Mouse (Mus musculus) neural tube, embryonic 15.5 days (tissue): ENCODE data around the gene Etaa1. TPM values are rescaled to one million over a fixed set of nuclear protein-coding genes. Genes with fewer than 3 reads are reported as not detected.
A peak's percentile ranks its signal among the peaks of the same experiment; 100 is the strongest.

ENCODE experiments used
- ATAC-seq: fragments of 200-750 bp; cut with Nextera tagmentation; 2 replicates; pipeline ENCODE4 v1.8.0; 2017; ENCODE audit warnings: mild to moderate bottlenecking, moderate TSS enrichment, moderate library complexity; ENCODE audit not compliant: low FRiP score
- H3K27ac ChIP-seq: fragments of 300-500 bp; sonication (generic); replicated peaks from 2 replicates; pipeline ENCODE4 v1.5.1; 2015; ENCODE audit warnings: mild to moderate bottlenecking, inconsistent platforms
- H3K27me3 ChIP-seq: fragments of 300-500 bp; sonication (generic); replicated peaks from 2 replicates; pipeline ENCODE4 v1.6.1; 2015; ENCODE audit warnings: inconsistent platforms
- H3K36me3 ChIP-seq: fragments of 300-500 bp; sonication (generic); 2 replicates; pipeline ENCODE4 v1.6.1; 2015; ENCODE audit warnings: inconsistent platforms
- H3K4me1 ChIP-seq: fragments of 300-500 bp; sonication (generic); 2 replicates; pipeline ENCODE4 v1.6.1; 2015; ENCODE audit warnings: inconsistent platforms
- H3K4me2 ChIP-seq: fragments of 300-500 bp; sonication (generic); 2 replicates; pipeline ENCODE4 v1.6.1; 2015; ENCODE audit warnings: inconsistent platforms, mild to moderate bottlenecking, moderate library complexity
- H3K4me3 ChIP-seq: fragments of 300-500 bp; sonication (generic); replicated peaks from 2 replicates; pipeline ENCODE4 v1.5.1; 2015; ENCODE audit warnings: mild to moderate bottlenecking, inconsistent platforms
- H3K9ac ChIP-seq: fragments of 300-500 bp; sonication (generic); replicated peaks from 2 replicates; pipeline ENCODE4 v1.6.1; 2015; ENCODE audit warnings: mild to moderate bottlenecking, inconsistent platforms
- H3K9me3 ChIP-seq: fragments of 300-500 bp; sonication (generic); replicated peaks from 2 replicates; pipeline ENCODE4 v1.6.1; 2016; ENCODE audit warnings: inconsistent platforms
- WGBS: fragments of 180-500 bp; shearing (Covaris S2); methylation state at CpG from one replicate; pipeline ENCODE4 v1.1.7; 2015; ENCODE audit warnings: mixed read lengths; 5-methylcytosine and 5-hydroxymethylcytosine counted together
- polyA plus RNA-seq: library from polyadenylated mRNA; unstranded; fragments of >200 nt; fragmentation: Nextera tagmentation; extraction: Ambion mirVana; gene quantifications from 2 replicates; pipeline ENCODE4 v1.2.1, GENCODE M21; 2015

The Etaa1 gene
- 7.4 and 8.3 TPM in 2 replicates for polyA plus RNA-seq

- Histone ChIP-seq H3K9me3 (no peaks in the 10 kb centered on the region), H3K4me2 (peak within 1 kb of the TSS; percentile 65), H3K4me1 (peaks cover 20% of the 10 kb centered on the region), H3K27ac (peak within 1 kb of the TSS; percentile 93), H3K27me3 (no peaks in the 10 kb centered on the region), H3K36me3 (peaks cover 6% of the 10 kb centered on the region; the same call in 1 of the 2 replicates), H3K9ac (peak within 1 kb of the TSS; percentile 74), H3K4me3 (peak within 1 kb of the TSS; percentile 87)
- WGBS = under 1% methylated on average over 67 of the region's 69 CpGs
- ATAC-seq = peak; percentile 100
Observed at GRCm38 (mm10) chr11:17953231-17954134, at the start of gene Etaa1. TSS of gene Etaa1 (minus strand) at chr11:17953875.

DNA sequence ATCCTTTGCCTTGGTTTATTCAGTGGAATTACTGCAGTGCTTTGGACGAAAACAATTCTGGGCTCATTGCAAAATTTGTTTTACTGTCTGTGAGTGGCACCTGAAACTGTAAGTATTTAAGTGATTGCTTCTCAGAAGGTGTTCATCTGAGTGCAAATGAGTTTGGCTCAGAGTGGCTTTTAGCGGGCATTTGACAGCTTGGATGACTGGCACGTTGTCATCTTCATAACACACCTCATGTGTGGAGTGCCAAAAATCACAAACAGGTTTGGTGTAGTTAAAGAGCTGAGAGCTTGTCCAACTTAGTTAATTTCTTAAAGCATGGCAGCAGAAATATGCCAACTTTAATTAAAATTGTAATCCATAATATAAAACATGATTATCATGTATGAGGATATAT lies 40.5 kb upstream of the Etaa1 start:
- no peak overlapping the region for H3K27ac ChIP-seq
- H3K4me3 ChIP-seq = no peak overlapping the region
- ATAC-seq = no peak
- 92% methylated on average over 3 of the region's 3 CpGs for WGBS
- H3K4me2 ChIP-seq = no peak overlapping the region
- H3K27me3 ChIP-seq = no peaks in the 10 kb centered on the region
- H3K36me3 ChIP-seq = no peaks in the 10 kb centered on the region
- no peaks in the 10 kb centered on the region for H3K9me3 ChIP-seq
- H3K9ac ChIP-seq = no peak overlapping the region
- no peaks in the 10 kb centered on the region for H3K4me1 ChIP-seq

DNA sequence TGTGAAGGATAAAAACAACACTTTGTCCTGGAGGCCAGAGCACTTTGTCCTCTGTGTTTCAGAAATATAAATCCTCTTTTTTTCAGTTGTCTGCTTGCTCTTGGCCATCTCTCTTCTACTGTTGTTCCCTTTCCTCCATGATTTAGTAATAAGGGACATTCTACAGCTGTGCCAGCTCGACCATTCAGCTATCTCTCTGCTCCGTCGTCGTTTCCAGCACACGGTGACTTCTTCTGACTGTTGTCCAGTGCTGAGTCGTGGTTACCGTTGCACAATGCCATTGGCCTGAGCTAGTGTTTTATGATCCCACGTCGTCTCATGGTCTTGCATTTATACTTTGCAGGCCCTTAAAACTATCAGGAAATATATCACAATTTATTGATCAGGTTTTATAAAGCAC lies 38.6 kb upstream of the Etaa1 start:
- WGBS = 79% methylated on average over 9 of the region's 9 CpGs
- no peak for ATAC-seq
- Histone ChIP-seq H3K27ac (no peak overlapping the region), H3K27me3 (no peaks in the 10 kb centered on the region), H3K36me3 (no peaks in the 10 kb centered on the region), H3K9ac (no peak overlapping the region), H3K4me2 (no peak overlapping the region), H3K4me1 (no peaks in the 10 kb centered on the region), H3K4me3 (no peak overlapping the region), H3K9me3 (no peaks in the 10 kb centered on the region)

- H3K27ac ChIP-seq = no peak overlapping the region
- 91% methylated on average over 2 of the region's 2 CpGs for WGBS
- no peaks in the 10 kb centered on the region for H3K4me1 ChIP-seq
- H3K27me3 ChIP-seq = no peaks in the 10 kb centered on the region
- no peak overlapping the region for H3K4me3 ChIP-seq
- no peak for ATAC-seq
- H3K36me3 ChIP-seq = no peaks in the 10 kb centered on the region
- H3K9me3 ChIP-seq = no peaks in the 10 kb centered on the region
- no peak overlapping the region for H3K9ac ChIP-seq
- H3K4me2 ChIP-seq = no peak overlapping the region
Observed at GRCm38 (mm10) chr11:17983331-17983730, 29.7 kb upstream of the Etaa1 start.

DNA sequence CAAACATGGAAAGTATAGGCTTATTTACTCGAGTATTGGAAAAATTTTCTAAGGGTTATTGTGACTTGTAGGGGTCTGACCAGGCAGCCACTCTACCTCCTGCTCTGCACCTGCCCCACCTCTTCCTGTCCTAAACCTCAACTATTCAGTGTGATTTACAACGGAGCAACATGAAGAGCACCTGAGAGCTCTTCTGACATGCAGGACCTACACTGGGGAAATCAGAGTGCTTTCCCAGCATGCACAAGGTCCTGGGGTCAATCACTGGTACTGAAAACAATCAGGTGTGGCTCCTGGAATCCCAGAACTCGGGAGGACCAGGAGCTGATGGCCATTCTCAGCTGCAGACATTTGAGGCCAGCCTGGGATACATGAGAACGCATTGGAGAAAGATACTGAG lies 27.6 kb upstream of the Etaa1 start:
- H3K27ac ChIP-seq = no peak overlapping the region
- H3K9ac ChIP-seq = no peak overlapping the region
- no peaks in the 10 kb centered on the region for H3K9me3 ChIP-seq
- WGBS = 81% methylated on average over 4 of the region's 4 CpGs
- no peaks in the 10 kb centered on the region for H3K36me3 ChIP-seq
- no peaks in the 10 kb centered on the region for H3K4me1 ChIP-seq
- H3K27me3 ChIP-seq = no peaks in the 10 kb centered on the region
- no peak overlapping the region for H3K4me2 ChIP-seq
- no peak for ATAC-seq
- no peak overlapping the region for H3K4me3 ChIP-seq

GRCm38 (mm10) chr11:17975581-17975980 lies 21.9 kb upstream of the Etaa1 start:
- no peaks in the 10 kb centered on the region for H3K4me1 ChIP-seq
- ATAC-seq = no peak
- no peak overlapping the region for H3K4me2 ChIP-seq
- WGBS = 80% methylated on average over 3 of the region's 3 CpGs
- no peak overlapping the region for H3K27ac ChIP-seq
- no peaks in the 10 kb centered on the region for H3K27me3 ChIP-seq
- H3K9ac ChIP-seq = no peak overlapping the region
- no peaks in the 10 kb centered on the region for H3K36me3 ChIP-seq
- H3K9me3 ChIP-seq = no peaks in the 10 kb centered on the region
- no peak overlapping the region for H3K4me3 ChIP-seq

DNA sequence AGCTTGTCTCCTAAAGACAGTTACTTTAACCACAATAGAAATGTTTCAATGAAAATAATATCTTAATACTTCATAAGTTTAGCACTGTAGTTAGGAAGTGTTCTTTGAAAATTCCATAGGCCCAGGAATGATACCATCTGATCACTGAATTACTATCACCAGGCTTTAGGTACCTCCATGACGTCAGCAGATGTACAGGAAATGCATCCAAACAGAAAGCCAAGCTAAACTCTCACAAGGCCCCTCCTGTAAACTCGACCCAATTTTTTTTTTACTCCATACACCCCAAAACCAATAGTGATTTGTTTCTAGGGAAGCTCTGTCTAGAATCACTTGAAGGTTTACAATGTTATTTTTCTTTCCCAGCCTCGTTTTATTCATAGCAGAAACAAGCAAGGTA lies 884 bp downstream of the Etaa1 start:
- Histone ChIP-seq H3K9me3 (no peaks in the 10 kb centered on the region), H3K4me2 (peak overlapping the region; percentile 65), H3K4me1 (peaks cover 20% of the 10 kb centered on the region), H3K27me3 (no peaks in the 10 kb centered on the region), H3K36me3 (peaks cover 7% of the 10 kb centered on the region; the same call in 1 of the 2 replicates), H3K9ac (peak overlapping the region; percentile 74), H3K4me3 (peak overlapping the region; percentile 87), H3K27ac (peak overlapping the region; percentile 93)
- ATAC-seq = no peak
- 2% methylated on average over 3 of the region's 3 CpGs for WGBS

- Histone ChIP-seq H3K9me3 (no peaks in the 10 kb centered on the region), H3K36me3 (peaks cover 19% of the 10 kb centered on the region), H3K4me1 (peaks cover 20% of the 10 kb centered on the region), H3K4me3 (no peak overlapping the region), H3K27ac (no peak overlapping the region), H3K27me3 (no peaks in the 10 kb centered on the region), H3K9ac (no peak overlapping the region), H3K4me2 (no peak overlapping the region; the same call in 1 of the 2 replicates)
- 83% methylated on average over 3 of the region's 3 CpGs for WGBS
- ATAC-seq = no peak
Observed at GRCm38 (mm10) chr11:17951336-17951735, 2.3 kb downstream of the Etaa1 start.

GRCm38 (mm10) chr11:17939168-17939567 lies 14.5 kb downstream of the Etaa1 start:
- H3K9me3 ChIP-seq = no peaks in the 10 kb centered on the region
- no peak for ATAC-seq
- 90% methylated on average over 1 of the region's 1 CpGs for WGBS
- H3K27ac ChIP-seq = no peak overlapping the region
- H3K4me2 ChIP-seq = no peak overlapping the region
- H3K9ac ChIP-seq = no peak overlapping the region
- no peak overlapping the region for H3K4me3 ChIP-seq
- H3K4me1 ChIP-seq = no peaks in the 10 kb centered on the region; the same call in 1 of the 2 replicates
- H3K36me3 ChIP-seq = peaks cover 9% of the 10 kb centered on the region; the same call in 1 of the 2 replicates
- no peaks in the 10 kb centered on the region for H3K27me3 ChIP-seq

DNA sequence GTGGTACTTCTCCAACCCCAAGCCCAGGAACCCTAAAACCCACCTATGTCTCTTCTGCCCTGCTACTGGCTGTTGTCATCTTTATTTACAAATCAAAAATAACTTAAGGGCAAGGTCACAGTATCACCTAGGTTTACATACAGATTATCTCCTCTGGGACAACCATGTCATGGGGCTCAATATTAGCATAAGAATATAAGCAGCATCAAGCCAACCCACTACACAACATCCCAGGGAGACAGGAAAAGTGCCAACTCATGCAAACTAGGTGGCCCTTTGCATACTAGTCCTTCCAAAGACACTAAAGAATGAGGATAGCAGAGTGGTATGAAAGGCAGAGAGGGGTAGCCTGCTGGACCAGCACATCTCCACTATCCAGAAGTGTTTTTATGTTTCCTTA lies 15.7 kb downstream of the Etaa1 start:
- H3K36me3 ChIP-seq = peaks cover 9% of the 10 kb centered on the region; the same call in 1 of the 2 replicates
- H3K4me1 ChIP-seq = no peaks in the 10 kb centered on the region
- ATAC-seq = no peak

DNA sequence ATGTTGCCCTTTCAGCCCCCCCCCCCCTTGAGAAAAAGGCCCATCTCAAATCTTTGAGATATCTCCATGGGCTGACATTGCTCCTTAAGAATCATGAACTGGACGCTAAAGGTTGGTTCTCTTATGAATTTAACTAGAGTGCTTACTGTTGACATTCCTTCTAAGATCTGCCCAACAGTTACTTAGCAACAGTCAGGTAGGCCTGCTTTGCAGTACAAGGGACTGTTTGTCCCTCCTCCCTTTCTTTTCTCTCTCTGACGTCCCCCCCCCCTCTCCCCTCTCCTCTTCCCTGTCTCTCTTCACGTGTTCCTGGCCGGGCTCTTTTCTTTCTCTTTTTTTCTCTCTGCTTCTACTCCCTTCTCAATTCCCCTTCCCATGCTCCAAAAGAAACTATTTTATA lies 35.8 kb downstream of the Etaa1 start:
- 72% methylated on average over 4 of the region's 4 CpGs for WGBS
- ATAC-seq = no peak
- H3K4me2 ChIP-seq = no peak overlapping the region
- H3K27ac ChIP-seq = no peak overlapping the region
- no peak overlapping the region for H3K9ac ChIP-seq
- H3K4me3 ChIP-seq = no peak overlapping the region
- no peaks in the 10 kb centered on the region for H3K4me1 ChIP-seq
- H3K9me3 ChIP-seq = no peaks in the 10 kb centered on the region
- no peaks in the 10 kb centered on the region for H3K36me3 ChIP-seq
- H3K27me3 ChIP-seq = no peaks in the 10 kb centered on the region

More for the DNA sequence above, 15.7 kb downstream of the Etaa1 start:
- Histone ChIP-seq H3K4me2 (no peak overlapping the region), H3K9ac (no peak overlapping the region), H3K4me3 (no peak overlapping the region), H3K27ac (no peak overlapping the region), H3K27me3 (no peaks in the 10 kb centered on the region), H3K9me3 (no peaks in the 10 kb centered on the region)

- Histone ChIP-seq H3K27ac (no peak overlapping the region), H3K9me3 (no peaks in the 10 kb centered on the region), H3K4me3 (no peak overlapping the region), H3K9ac (no peak overlapping the region), H3K4me2 (no peak overlapping the region), H3K36me3 (no peaks in the 10 kb centered on the region), H3K4me1 (no peaks in the 10 kb centered on the region), H3K27me3 (no peaks in the 10 kb centered on the region)
- ATAC-seq = no peak
- WGBS = 95% methylated on average over 5 of the region's 5 CpGs
Observed at GRCm38 (mm10) chr11:17917101-17917500, 36.6 kb downstream of the Etaa1 start.
